Mouse (Mus musculus): ENCODE measurements around the gene Palld.

DNA sequence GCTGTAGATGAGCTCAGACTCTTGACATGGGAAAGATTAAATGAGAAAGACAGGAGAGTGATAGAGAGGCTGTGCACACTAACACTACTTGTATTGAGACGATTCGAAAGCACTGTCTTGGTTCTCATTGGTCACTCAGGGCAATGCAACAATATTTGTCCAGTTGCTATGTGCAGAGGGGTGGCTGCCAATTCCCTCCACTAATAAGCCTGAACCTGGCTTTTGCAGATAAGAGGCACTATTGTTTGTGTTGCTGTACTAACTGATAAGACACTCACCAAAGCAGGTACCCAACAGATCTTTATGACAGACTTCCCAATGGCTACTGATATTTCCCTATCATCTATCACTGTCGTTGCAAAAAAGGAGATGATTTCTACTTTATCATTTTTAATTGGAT, 77.9 kb downstream of the Palld start:
- TF ChIP-seq CTCF (conservative IDR thresholded peaks at IDR 0.05; ENCODE audit: insufficient read depth, insufficient read length, low read depth, low read length) (no peak), POLR2A (IDR thresholded peaks at IDR 0.05; ENCODE audit: low read depth, low read length) (no peak)

Measured in kidney, adult 2 months (tissue).